Mouse (Mus musculus): Measurements from ENCODE around the gene Dnase1l2. TPM values are rescaled to one million over a fixed set of nuclear protein-coding genes. Genes with fewer than 3 reads are reported as not detected.

Dnase1l2 gene
- polyA plus RNA-seq, 1 experiment from 2014 or later = 9.5 TPM

DNA sequence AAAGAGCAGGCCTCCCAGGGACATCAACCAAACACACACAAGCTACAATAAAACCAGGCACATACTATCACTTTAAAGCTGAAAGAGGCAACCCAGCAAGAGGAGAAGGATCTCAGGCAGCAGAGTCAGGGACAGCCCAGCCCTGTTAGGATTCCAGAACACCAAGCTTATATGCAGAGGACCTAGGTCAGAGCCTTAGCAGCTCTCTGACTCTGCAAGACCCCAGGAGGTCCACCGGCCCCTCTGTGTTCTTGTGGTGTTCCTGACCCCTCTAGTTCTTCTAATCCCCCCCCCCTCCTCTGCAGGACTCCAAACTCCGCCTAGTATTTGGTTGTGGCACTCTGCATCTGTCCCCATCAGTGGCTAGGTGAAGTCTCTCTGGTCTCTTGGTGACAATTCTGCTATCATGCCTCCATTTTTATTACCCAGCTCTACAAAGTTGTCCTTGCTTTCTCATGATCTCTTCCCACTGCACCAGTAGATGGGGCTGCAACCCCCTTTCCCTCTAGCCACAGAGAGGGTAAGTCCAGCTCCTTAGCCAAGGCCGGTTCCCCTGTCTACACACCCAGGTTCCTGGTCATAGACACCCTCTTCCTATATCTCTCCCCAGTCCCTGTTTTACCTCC, 37.4 kb upstream of the Dnase1l2 start:
- Histone ChIP-seq H3K9me3 (ENCODE audit: control insufficient read depth, low read length) (no peaks in the 10 kb centered on the region), H3K36me3 (ENCODE audit: control insufficient read depth, insufficient read depth) (peaks cover 9% of the 10 kb centered on the region), H3K27ac (ENCODE audit: low read length) (no peak overlapping the region), H3K27me3 (replicated peaks; ENCODE audit: control insufficient read depth, insufficient read depth, low read length) (no peaks in the 10 kb centered on the region), H3K4me3 (replicated peaks; ENCODE audit: low read length) (no peak overlapping the region), H3K4me1 (replicated peaks; ENCODE audit: control insufficient read depth, insufficient read depth, low read length) (peaks cover 15% of the 10 kb centered on the region), H3K4me2 (ENCODE audit: low read length) (no peak overlapping the region), H3K9ac (replicated peaks; ENCODE audit: low read depth, low read length) (no peak overlapping the region)
- ATAC-seq = no peak
- 45% methylated on average over 3 of the region's 3 CpGs for WGBS

DNA sequence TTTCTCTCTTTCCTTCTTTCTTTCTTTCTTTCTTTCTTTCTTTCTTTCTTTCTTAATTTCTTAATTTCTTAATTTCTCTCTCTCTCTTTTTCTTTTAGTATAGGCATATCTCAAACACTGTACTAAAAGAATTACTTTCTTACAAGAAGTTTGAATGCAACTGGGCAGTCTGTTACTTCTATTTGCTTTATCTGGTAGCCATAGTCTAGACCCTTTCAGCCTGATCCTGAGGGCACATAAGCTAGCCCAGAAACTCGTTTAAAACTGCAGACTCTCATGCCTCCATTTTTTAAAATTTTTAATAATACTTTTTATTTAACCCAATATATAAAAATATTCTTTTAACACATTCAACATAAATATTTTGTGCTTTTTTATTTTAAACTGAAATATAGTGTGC, 36.5 kb upstream of the Dnase1l2 start:
- Histone ChIP-seq H3K4me1 (replicated peaks; ENCODE audit: control insufficient read depth, insufficient read depth, low read length) (peaks cover 12% of the 10 kb centered on the region), H3K27me3 (replicated peaks; ENCODE audit: control insufficient read depth, insufficient read depth, low read length) (no peaks in the 10 kb centered on the region), H3K4me3 (replicated peaks; ENCODE audit: low read length) (peak overlapping the region; percentile 79), H3K4me2 (ENCODE audit: low read length) (peak overlapping the region; percentile 48), H3K36me3 (ENCODE audit: control insufficient read depth, insufficient read depth) (peaks cover 9% of the 10 kb centered on the region), H3K27ac (ENCODE audit: low read length) (no peak overlapping the region; the same call in 1 of the 2 replicates), H3K9me3 (ENCODE audit: control insufficient read depth, low read length) (no peaks in the 10 kb centered on the region), H3K9ac (replicated peaks; ENCODE audit: low read depth, low read length) (no peak overlapping the region)
- WGBS = 24% methylated on average over 1 of the region's 1 CpGs
- ATAC-seq = no peak

DNA sequence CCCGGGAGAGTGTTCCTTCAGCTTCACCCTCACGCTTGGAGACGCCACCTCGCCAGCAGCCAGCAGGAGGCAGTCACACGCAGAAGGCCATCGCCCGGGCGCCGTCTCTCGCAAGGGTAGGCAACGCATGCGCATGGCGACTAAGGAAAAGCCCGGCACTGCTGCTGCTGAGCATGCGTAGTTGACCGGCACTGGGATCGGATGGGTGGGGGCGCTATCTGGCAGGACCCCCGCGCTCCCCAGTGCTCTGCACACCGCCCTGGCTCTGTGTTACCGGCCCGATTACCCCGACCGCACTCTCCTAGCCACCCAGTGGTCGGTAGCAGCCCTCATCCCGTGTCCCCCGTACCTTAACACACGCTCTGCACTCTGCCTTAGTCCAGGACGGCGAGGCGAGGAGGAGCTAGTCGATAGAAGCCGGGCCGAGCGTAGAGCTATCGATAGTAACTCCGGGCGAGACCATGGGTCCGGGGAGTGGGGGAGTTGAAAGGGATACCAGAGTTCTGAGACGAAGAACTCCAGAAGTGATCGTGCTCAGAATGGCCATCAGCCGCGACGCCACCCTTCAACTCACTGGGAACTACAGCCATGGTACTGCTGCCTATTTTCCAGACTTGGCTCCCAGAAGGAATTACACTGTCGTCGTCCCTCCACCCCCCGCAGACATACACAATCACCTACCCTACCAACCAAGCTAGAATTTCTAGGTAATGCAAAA, 35.9 kb upstream of the Dnase1l2 start, which contains the start of gene Mlst8:
Gene Mlst8 (minus strand): TSS at position 416 of the 718 bp plus-strand sequence.
- Histone ChIP-seq H3K27ac (ENCODE audit: low read length) (peak within 1 kb of the TSS; percentile 97), H3K4me3 (replicated peaks; ENCODE audit: low read length) (peak within 1 kb of the TSS; percentile 79), H3K4me2 (ENCODE audit: low read length) (peak within 1 kb of the TSS; percentile 76), H3K27me3 (replicated peaks; ENCODE audit: control insufficient read depth, insufficient read depth, low read length) (no peaks in the 10 kb centered on the region), H3K9ac (replicated peaks; ENCODE audit: low read depth, low read length) (peak within 1 kb of the TSS; percentile 93), H3K9me3 (ENCODE audit: control insufficient read depth, low read length) (no peaks in the 10 kb centered on the region), H3K4me1 (replicated peaks; ENCODE audit: control insufficient read depth, insufficient read depth, low read length) (peaks cover 12% of the 10 kb centered on the region), H3K36me3 (ENCODE audit: control insufficient read depth, insufficient read depth) (peaks cover 9% of the 10 kb centered on the region)
- WGBS = under 1% methylated on average over 48 of the region's 48 CpGs
- peak; percentile 96 for ATAC-seq

DNA sequence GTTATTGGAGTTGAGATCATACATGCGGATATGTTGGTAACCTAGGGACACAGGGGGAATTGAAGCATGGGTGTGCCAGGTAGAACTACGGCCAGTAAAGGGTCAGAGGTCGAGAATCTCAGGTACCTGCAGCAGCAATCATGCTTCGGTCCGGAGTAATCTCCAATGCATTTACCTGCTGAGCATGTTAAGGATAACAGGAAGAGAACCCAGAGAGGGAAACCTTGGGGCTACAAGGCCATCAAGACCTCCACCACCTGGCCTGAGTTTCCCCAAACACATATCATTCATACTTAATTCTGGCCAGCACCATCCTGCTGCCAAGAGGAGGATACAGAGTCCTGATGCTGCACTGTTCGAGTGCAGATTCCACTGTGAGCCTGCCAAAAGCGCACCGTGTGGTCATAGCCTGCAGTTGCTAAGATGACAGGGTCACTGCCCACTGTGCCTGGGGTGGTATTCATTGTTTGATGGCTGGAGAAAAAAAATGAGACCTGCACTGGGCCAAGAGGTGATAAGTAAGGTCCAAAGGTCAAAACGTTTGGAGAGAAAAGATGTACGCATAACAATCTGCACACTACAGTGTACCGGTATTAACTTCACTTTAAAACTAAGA, 35.2 kb upstream of the Dnase1l2 start:
- no peaks in the 10 kb centered on the region for H3K9me3 ChIP-seq (ENCODE audit: control insufficient read depth, low read length)
- H3K4me1 ChIP-seq (replicated peaks; ENCODE audit: control insufficient read depth, insufficient read depth, low read length) = peaks cover 12% of the 10 kb centered on the region
- no peaks in the 10 kb centered on the region for H3K27me3 ChIP-seq (replicated peaks; ENCODE audit: control insufficient read depth, insufficient read depth, low read length)
- ATAC-seq = peak; percentile 13
- peak overlapping the region; percentile 76 for H3K4me2 ChIP-seq (ENCODE audit: low read length)
- peaks cover 9% of the 10 kb centered on the region for H3K36me3 ChIP-seq (ENCODE audit: control insufficient read depth, insufficient read depth)
- peak overlapping the region; percentile 93 for H3K9ac ChIP-seq (replicated peaks; ENCODE audit: low read depth, low read length)
- no peak overlapping the region; the same call in 1 of the 2 replicates for H3K27ac ChIP-seq (ENCODE audit: low read length)
- peak overlapping the region; percentile 79 for H3K4me3 ChIP-seq (replicated peaks; ENCODE audit: low read length)
- 51% methylated on average over 11 of the region's 11 CpGs for WGBS

DNA sequence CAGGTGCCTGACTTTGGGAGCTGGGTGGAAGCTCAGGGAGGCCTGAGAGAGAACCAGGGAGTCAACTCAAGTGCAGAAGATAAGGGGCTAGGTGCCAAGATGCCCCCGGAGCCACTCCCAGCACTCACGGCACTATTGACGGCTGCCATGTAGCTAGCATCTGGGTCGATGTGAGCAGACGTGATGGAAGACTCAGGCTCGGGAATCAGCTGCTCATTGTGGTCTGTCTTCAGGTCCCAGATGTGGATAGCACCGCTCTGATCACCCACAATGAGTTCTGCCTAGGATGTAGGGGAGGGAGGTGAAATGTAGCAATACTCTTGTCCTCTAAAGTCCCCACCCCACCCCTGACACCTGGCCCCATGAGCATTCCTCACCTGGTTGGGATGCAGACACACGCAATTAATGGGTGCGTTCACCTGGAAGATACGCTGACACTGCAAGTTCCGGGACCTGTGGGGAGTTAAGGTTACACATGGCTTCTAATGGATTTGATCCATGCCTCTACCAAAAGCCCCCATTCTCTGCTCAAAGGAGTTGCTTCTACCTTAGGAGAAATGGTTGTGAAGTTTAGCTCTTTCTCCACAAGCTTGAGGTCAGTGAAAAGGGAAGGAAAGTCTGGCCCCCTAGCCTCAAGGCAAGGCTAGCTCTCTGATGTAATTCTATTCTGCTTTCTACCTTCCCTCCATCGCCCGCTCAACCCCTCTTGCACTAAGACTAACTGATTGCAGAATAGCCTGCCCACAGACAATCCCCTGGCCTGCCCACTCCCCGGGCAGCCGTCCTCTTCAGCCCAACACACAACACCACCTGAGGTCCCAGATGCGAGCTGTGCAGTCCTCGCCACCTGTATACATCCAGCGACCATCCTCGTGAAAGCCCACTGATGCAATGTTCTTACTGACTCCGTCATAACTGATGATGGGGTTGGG, 34.4 kb upstream of the Dnase1l2 start:
- H3K27ac ChIP-seq (ENCODE audit: low read length) = no peak overlapping the region
- H3K4me2 ChIP-seq (ENCODE audit: low read length) = no peak overlapping the region
- 91% methylated on average over 20 of the region's 20 CpGs for WGBS
- no peak overlapping the region for H3K4me3 ChIP-seq (replicated peaks; ENCODE audit: low read length)
- H3K9me3 ChIP-seq (ENCODE audit: control insufficient read depth, low read length) = no peaks in the 10 kb centered on the region
- no peak for ATAC-seq
- peaks cover 9% of the 10 kb centered on the region for H3K36me3 ChIP-seq (ENCODE audit: control insufficient read depth, insufficient read depth)
- peaks cover 18% of the 10 kb centered on the region for H3K4me1 ChIP-seq (replicated peaks; ENCODE audit: control insufficient read depth, insufficient read depth, low read length)
- H3K27me3 ChIP-seq (replicated peaks; ENCODE audit: control insufficient read depth, insufficient read depth, low read length) = no peaks in the 10 kb centered on the region
- no peak overlapping the region for H3K9ac ChIP-seq (replicated peaks; ENCODE audit: low read depth, low read length)

DNA sequence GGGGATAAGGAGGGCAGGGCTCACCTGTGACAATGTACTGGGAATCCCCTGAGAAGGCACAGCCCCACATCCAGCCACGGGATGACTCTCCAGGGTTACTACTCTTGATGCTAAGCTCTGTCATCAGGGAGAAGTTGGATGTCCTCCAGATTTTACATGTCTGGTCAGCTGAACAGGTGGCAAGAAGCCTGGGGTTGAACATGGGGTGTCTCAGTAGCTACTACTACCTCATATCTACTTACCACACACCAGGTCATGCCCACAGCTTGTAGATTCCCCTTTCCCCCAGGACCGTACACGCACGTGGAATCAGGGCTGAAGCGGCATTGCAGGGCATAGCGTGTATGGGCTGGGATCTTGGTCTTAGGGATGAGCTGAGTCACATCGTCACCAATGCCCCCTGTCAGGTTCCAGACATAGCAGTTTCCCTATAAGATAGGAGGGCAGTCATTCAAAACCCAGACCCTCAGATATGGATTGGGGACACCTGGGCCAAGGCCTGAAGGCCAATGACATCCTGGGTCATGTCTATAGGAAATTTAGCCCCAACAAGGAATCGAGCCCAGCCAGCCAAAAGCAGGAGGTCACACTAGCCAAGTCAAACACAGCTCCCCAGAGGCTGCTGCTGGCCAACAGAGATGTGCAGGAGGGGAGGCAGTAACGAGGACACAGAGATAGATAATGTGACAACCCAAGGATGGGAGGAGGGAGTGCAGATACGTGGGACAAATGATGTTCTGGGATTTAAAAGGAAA, 33.3 kb upstream of the Dnase1l2 start:
- H3K9ac ChIP-seq (replicated peaks; ENCODE audit: low read depth, low read length) = no peak overlapping the region
- H3K36me3 ChIP-seq (ENCODE audit: control insufficient read depth, insufficient read depth) = peaks cover 9% of the 10 kb centered on the region
- H3K4me1 ChIP-seq (replicated peaks; ENCODE audit: control insufficient read depth, insufficient read depth, low read length) = peaks cover 29% of the 10 kb centered on the region
- H3K4me3 ChIP-seq (replicated peaks; ENCODE audit: low read length) = no peak overlapping the region
- no peaks in the 10 kb centered on the region for H3K27me3 ChIP-seq (replicated peaks; ENCODE audit: control insufficient read depth, insufficient read depth, low read length)
- 90% methylated on average over 10 of the region's 10 CpGs for WGBS
- ATAC-seq = no peak
- H3K27ac ChIP-seq (ENCODE audit: low read length) = no peak overlapping the region
- H3K4me2 ChIP-seq (ENCODE audit: low read length) = no peak overlapping the region
- H3K9me3 ChIP-seq (ENCODE audit: control insufficient read depth, low read length) = no peaks in the 10 kb centered on the region

DNA sequence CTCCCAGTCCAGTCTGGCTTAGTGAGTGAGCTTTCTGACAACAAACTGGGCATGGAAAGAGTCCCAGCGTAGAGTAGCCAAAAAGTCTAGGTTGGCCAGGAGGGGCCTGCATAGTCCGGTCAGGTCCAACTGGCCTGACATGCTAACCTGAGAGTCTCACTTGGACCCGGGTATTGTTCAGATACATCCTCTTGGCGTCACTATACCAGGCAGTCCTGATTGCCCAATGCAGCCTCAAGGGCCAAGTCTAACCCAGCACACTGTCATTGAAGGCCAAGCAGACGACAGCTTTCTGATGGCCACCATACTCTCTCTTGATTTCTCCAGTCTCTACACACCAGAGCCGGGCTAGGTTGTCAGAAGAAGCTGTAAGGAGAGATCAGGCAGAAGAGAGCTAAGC, 32.7 kb upstream of the Dnase1l2 start:
- H3K4me2 ChIP-seq (ENCODE audit: low read length) = no peak overlapping the region
- peaks cover 35% of the 10 kb centered on the region for H3K4me1 ChIP-seq (replicated peaks; ENCODE audit: control insufficient read depth, insufficient read depth, low read length)
- no peak for ATAC-seq
- H3K4me3 ChIP-seq (replicated peaks; ENCODE audit: low read length) = no peak overlapping the region
- no peaks in the 10 kb centered on the region for H3K9me3 ChIP-seq (ENCODE audit: control insufficient read depth, low read length)
- H3K27ac ChIP-seq (ENCODE audit: low read length) = no peak overlapping the region
- 90% methylated on average over 6 of the region's 6 CpGs for WGBS
- no peaks in the 10 kb centered on the region for H3K27me3 ChIP-seq (replicated peaks; ENCODE audit: control insufficient read depth, insufficient read depth, low read length)
- peaks cover 9% of the 10 kb centered on the region for H3K36me3 ChIP-seq (ENCODE audit: control insufficient read depth, insufficient read depth)
- no peak overlapping the region for H3K9ac ChIP-seq (replicated peaks; ENCODE audit: low read depth, low read length)

DNA sequence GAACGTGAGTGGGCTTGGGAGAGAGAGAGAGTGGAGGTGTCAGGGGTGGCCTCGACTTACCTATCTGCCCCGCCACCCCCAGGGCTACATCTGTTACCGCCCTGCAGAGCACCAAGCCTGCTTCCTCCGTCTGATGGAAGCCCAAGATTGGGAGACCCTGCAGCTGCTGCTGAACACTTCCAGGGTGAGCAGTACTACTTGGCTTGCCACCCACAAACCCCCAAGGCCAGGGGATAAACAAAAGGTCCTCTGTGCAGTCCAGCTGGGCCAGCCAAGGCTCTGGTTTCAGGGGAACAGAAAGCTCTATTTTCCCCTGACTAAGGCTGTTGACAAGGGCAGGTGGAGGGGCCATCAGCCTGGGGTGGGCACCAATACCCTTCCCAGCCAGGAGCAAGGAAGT, 31.7 kb upstream of the Dnase1l2 start:
- WGBS = 88% methylated on average over 5 of the region's 5 CpGs
- no peak overlapping the region for H3K27ac ChIP-seq (ENCODE audit: low read length)

More for the DNA sequence above, 31.7 kb upstream of the Dnase1l2 start:
- peaks cover 9% of the 10 kb centered on the region for H3K36me3 ChIP-seq (ENCODE audit: control insufficient read depth, insufficient read depth)
- H3K9me3 ChIP-seq (ENCODE audit: control insufficient read depth, low read length) = no peaks in the 10 kb centered on the region
- ATAC-seq = no peak
- peaks cover 38% of the 10 kb centered on the region for H3K4me1 ChIP-seq (replicated peaks; ENCODE audit: control insufficient read depth, insufficient read depth, low read length)
- H3K9ac ChIP-seq (replicated peaks; ENCODE audit: low read depth, low read length) = no peak overlapping the region
- H3K27me3 ChIP-seq (replicated peaks; ENCODE audit: control insufficient read depth, insufficient read depth, low read length) = no peaks in the 10 kb centered on the region
- no peak overlapping the region for H3K4me2 ChIP-seq (ENCODE audit: low read length)
- H3K4me3 ChIP-seq (replicated peaks; ENCODE audit: low read length) = no peak overlapping the region
